Mouse (Mus musculus) CH12.LX (cell line): ENCODE data around the gene Tmem234. TPM values are rescaled to one million over a fixed set of nuclear protein-coding genes. Genes with fewer than 3 reads are reported as not detected.

Experiments
- DNase-seq: peaks from one replicate; pipeline ENCODE4 v3.0.0-alpha.2; 2013; ENCODE audit errors: extremely low read depth
- H3K27ac ChIP-seq: 2 replicates; pipeline ENCODE4 v1.5.1; 2012; ENCODE audit warnings: low read depth, mild to moderate bottlenecking, control low read depth, moderate library complexity; ENCODE audit not compliant: insufficient read depth
- H3K27me3 ChIP-seq: replicated peaks from 2 replicates; pipeline ENCODE3; 2012; ENCODE audit warnings: inconsistent platforms
- H3K36me3 ChIP-seq, 2 experiments: replicated peaks in 1 of 2; 2 replicates each; pipeline versions ENCODE3 to v1.6.1; 2012; ENCODE audit warnings: inconsistent platforms in 1 of 2, low read length in 1 of 2, mild to moderate bottlenecking in 1 of 2, mixed read lengths in 1 of 2, moderate library complexity in 1 of 2; ENCODE audit not compliant: control insufficient read depth in 1 of 2, insufficient read depth in 1 of 2
- H3K4me1 ChIP-seq, 2 experiments: 2 replicates each; pipeline ENCODE4 v1.6.1; 2012; ENCODE audit warnings: inconsistent platforms in 1 of 2, moderate library complexity in 1 of 2; ENCODE audit not compliant: insufficient read depth in 2 of 2, control insufficient read depth in 1 of 2
- H3K4me2 ChIP-seq: 2 replicates; pipeline ENCODE4 v1.6.1; 2012; ENCODE audit warnings: low read depth, mild to moderate bottlenecking, control low read depth; ENCODE audit not compliant: poor library complexity, insufficient read depth, severe bottlenecking
- H3K4me3 ChIP-seq, 3 experiments: fragments of 150-350 bp in 1 of 3; sonication (generic) in 1 of 3; replicated peaks in 1 of 3; 2 replicates each; pipeline versions ENCODE3 to v1.5.1; 2011 to 2012; ENCODE audit warnings: low read depth in 2 of 3, low read length in 2 of 3, mild to moderate bottlenecking in 2 of 3, moderate library complexity in 2 of 3, control low read depth in 1 of 3, improper control_type of control experiment in 1 of 3, inconsistent platforms in 1 of 3, mixed read lengths in 1 of 3; ENCODE audit not compliant: poor library complexity in 1 of 3
- H3K79me2 ChIP-seq: replicated peaks from 2 replicates; pipeline ENCODE4 v1.6.1; 2012; ENCODE audit warnings: mild to moderate bottlenecking, moderate library complexity; ENCODE audit not compliant: control insufficient read depth, poor library complexity, insufficient read depth, severe bottlenecking; ENCODE audit errors: extremely low read depth
- H3K9ac ChIP-seq: 2 replicates; pipeline ENCODE4 v1.6.1; 2012; ENCODE audit warnings: low read depth, mild to moderate bottlenecking, control low read depth, moderate library complexity; ENCODE audit not compliant: insufficient read depth
- H3K9me3 ChIP-seq: replicated peaks from 2 replicates; pipeline ENCODE3; 2012; ENCODE audit warnings: low read length, inconsistent platforms, mixed read lengths
- BHLHE40 ChIP-seq: IDR thresholded peaks from 2 replicates; pipeline ENCODE4 v1.6.1; 2011; ENCODE audit warnings: mild to moderate bottlenecking, low read depth, low read length, improper control_type of control experiment
- CHD1 ChIP-seq: IDR thresholded peaks from 2 replicates; pipeline ENCODE4 v1.6.1; 2012; ENCODE audit warnings: low read depth, low read length, improper control_type of control experiment, inconsistent platforms
- CHD2 ChIP-seq: IDR thresholded peaks from 2 replicates; pipeline ENCODE4 v1.6.1; 2011; ENCODE audit warnings: low read length, improper control_type of control experiment
- CTCF ChIP-seq, 2 experiments: IDR thresholded peaks in 1 of 2; conservative IDR thresholded peaks in 1 of 2; 2 replicates each; pipeline ENCODE4 v1.5.1; 2011 to 2012; ENCODE audit warnings: low read depth in 2 of 2, low read length in 2 of 2, improper control_type of control experiment in 1 of 2, inconsistent platforms in 1 of 2, mild to moderate bottlenecking in 1 of 2, moderate library complexity in 1 of 2
- E2F4 ChIP-seq: IDR thresholded peaks from 2 replicates; pipeline ENCODE4 v1.6.1; 2011; ENCODE audit warnings: low read depth, low read length, improper control_type of control experiment; ENCODE audit not compliant: insufficient replicate concordance
- ELF1 ChIP-seq: IDR thresholded peaks from 2 replicates; pipeline ENCODE4 v1.6.1; 2014; ENCODE audit warnings: low read depth, mild to moderate bottlenecking, inconsistent platforms, low read length, improper control_type of control experiment
- ETS1 ChIP-seq: conservative IDR thresholded peaks from 2 replicates; pipeline ENCODE4 v1.6.1; 2012; ENCODE audit warnings: low read depth, mild to moderate bottlenecking, inconsistent platforms, low read length, improper control_type of control experiment, moderate library complexity
- GABPA ChIP-seq: IDR thresholded peaks from 2 replicates; pipeline ENCODE4 v1.6.1; 2012; ENCODE audit warnings: low read depth, low read length, improper control_type of control experiment, inconsistent platforms; ENCODE audit not compliant: insufficient replicate concordance
- HCFC1 ChIP-seq: IDR thresholded peaks from 2 replicates; pipeline ENCODE4 v1.6.1; 2012; ENCODE audit warnings: low read depth, mild to moderate bottlenecking, inconsistent platforms, low read length, improper control_type of control experiment
- IRF4 ChIP-seq: IDR thresholded peaks from 2 replicates; pipeline ENCODE4 v1.6.1; 2014; ENCODE audit warnings: low read depth, mild to moderate bottlenecking, inconsistent platforms, low read length, improper control_type of control experiment
- JUND ChIP-seq: conservative IDR thresholded peaks from 2 replicates; pipeline ENCODE4 v1.6.1; 2011; ENCODE audit warnings: low read depth, low read length, improper control_type of control experiment
- MAZ ChIP-seq: IDR thresholded peaks from 2 replicates; pipeline ENCODE4 v1.6.1; 2012; ENCODE audit warnings: low read depth, mild to moderate bottlenecking, inconsistent platforms, low read length, improper control_type of control experiment, moderate library complexity
- MEF2A ChIP-seq: IDR thresholded peaks from 2 replicates; pipeline ENCODE4 v1.6.1; 2014; ENCODE audit warnings: low read depth, mild to moderate bottlenecking, inconsistent platforms, low read length, improper control_type of control experiment, borderline replicate concordance
- MXI1 ChIP-seq: IDR thresholded peaks from 2 replicates; pipeline ENCODE4 v1.6.1; 2011; ENCODE audit warnings: mild to moderate bottlenecking, low read depth, low read length, improper control_type of control experiment
- MYC ChIP-seq: IDR thresholded peaks from 2 replicates; pipeline ENCODE4 v1.6.1; 2011; ENCODE audit warnings: low read depth, mild to moderate bottlenecking, improper control_type of control experiment, low read length
- NRF1 ChIP-seq: IDR thresholded peaks from 2 replicates; pipeline ENCODE4 v1.6.1; 2014; ENCODE audit warnings: low read depth, mild to moderate bottlenecking, inconsistent platforms, low read length, improper control_type of control experiment, moderate library complexity
- PAX5 ChIP-seq: IDR thresholded peaks from 2 replicates; pipeline ENCODE4 v1.6.1; 2012; ENCODE audit warnings: low read length, inconsistent platforms, mixed read lengths
- POLR2A ChIP-seq: IDR thresholded peaks from 2 replicates; pipeline ENCODE4 v1.6.1; 2011; ENCODE audit warnings: low read depth, mild to moderate bottlenecking, improper control_type of control experiment, low read length
- POLR2AphosphoS2 ChIP-seq: IDR thresholded peaks from 2 replicates; pipeline ENCODE4 v1.6.1; 2011; ENCODE audit warnings: low read depth, low read length, improper control_type of control experiment
- RAD21 ChIP-seq: IDR thresholded peaks from 2 replicates; pipeline ENCODE4 v1.6.1; 2011; ENCODE audit warnings: low read depth, mild to moderate bottlenecking, low read length, improper control_type of control experiment, moderate library complexity
- SMC3 ChIP-seq: IDR thresholded peaks from 2 replicates; pipeline ENCODE4 v1.6.1; 2011; ENCODE audit warnings: low read depth, low read length, improper control_type of control experiment
- TBP ChIP-seq: conservative IDR thresholded peaks from 2 replicates; pipeline ENCODE4 v1.6.1; 2011; ENCODE audit warnings: low read depth, low read length, improper control_type of control experiment
- TCF12 ChIP-seq: IDR thresholded peaks from 2 replicates; pipeline ENCODE4 v1.6.1; 2014; ENCODE audit warnings: low read depth, mild to moderate bottlenecking, inconsistent platforms, low read length, improper control_type of control experiment
- UBTF ChIP-seq: IDR thresholded peaks from 2 replicates; pipeline ENCODE4 v1.6.1; 2012; ENCODE audit warnings: low read depth, mild to moderate bottlenecking, inconsistent platforms, low read length, improper control_type of control experiment, moderate library complexity
- USF1 ChIP-seq: IDR thresholded peaks from 2 replicates; pipeline ENCODE4 v1.6.1; 2014; ENCODE audit warnings: low read depth, mild to moderate bottlenecking, inconsistent platforms, low read length, improper control_type of control experiment
- USF2 ChIP-seq: conservative IDR thresholded peaks from 2 replicates; pipeline ENCODE4 v1.6.1; 2011; ENCODE audit warnings: low read depth, low read length, improper control_type of control experiment
- ZC3H11A ChIP-seq: IDR thresholded peaks from 2 replicates; pipeline ENCODE4 v1.6.1; 2012; ENCODE audit warnings: low read depth, mild to moderate bottlenecking, inconsistent platforms, low read length, improper control_type of control experiment
- ZKSCAN1 ChIP-seq: IDR thresholded peaks from 2 replicates; pipeline ENCODE4 v1.6.1; 2012; ENCODE audit warnings: low read depth, inconsistent platforms, low read length, improper control_type of control experiment, borderline replicate concordance
- ZMIZ1 ChIP-seq: IDR thresholded peaks from 2 replicates; pipeline ENCODE4 v1.6.1; 2012; ENCODE audit warnings: low read depth, mild to moderate bottlenecking, inconsistent platforms, low read length, improper control_type of control experiment
- ZNF384 ChIP-seq: IDR thresholded peaks from 2 replicates; pipeline ENCODE4 v1.6.1; 2012; ENCODE audit warnings: low read depth, low read length, improper control_type of control experiment, inconsistent platforms
- dilution Hi-C: fragments of 300-500 bp; cut with MboI; formaldehyde crosslinking; loops from 2 replicates; pipeline ENCODE4 v1.14.3; 2020; ENCODE audit warnings: low sequenced_read_pairs; ENCODE audit not compliant: extremely low pct_unique_long_range_greater_than_20kb, extremely low pct_ligation_motif_present
- in situ Hi-C: fragments of 300-500 bp; cut with MboI; formaldehyde crosslinking; loops from 3 replicates; pipeline ENCODE4 v1.14.3; 2019; ENCODE audit warnings: low sequenced_read_pairs, low pct_ligation_motif_present, low pct_unique_long_range_greater_than_20kb, mixed read lengths
- polyA plus RNA-seq: library from polyadenylated mRNA; unstranded; fragments of >175 nt; gene quantifications from 2 replicates; pipeline ENCODE4 v1.2.1, GENCODE M21; 2012; ENCODE audit warnings: low read depth; ENCODE audit not compliant: insufficient read length
- total RNA-seq, 2 experiments: library from RNA; depleted of rRNA; stranded (reverse); fragments of 300-350 nt in 1 of 2; fragments of >200 nt in 1 of 2; gene quantifications; 2 replicates each; pipeline ENCODE4 v1.2.3; 2012 to 2014

Tmem234 gene
- total and polyA plus RNA-seq, 3 experiments = 97.6 to 113 (median 111) TPM

DNA sequence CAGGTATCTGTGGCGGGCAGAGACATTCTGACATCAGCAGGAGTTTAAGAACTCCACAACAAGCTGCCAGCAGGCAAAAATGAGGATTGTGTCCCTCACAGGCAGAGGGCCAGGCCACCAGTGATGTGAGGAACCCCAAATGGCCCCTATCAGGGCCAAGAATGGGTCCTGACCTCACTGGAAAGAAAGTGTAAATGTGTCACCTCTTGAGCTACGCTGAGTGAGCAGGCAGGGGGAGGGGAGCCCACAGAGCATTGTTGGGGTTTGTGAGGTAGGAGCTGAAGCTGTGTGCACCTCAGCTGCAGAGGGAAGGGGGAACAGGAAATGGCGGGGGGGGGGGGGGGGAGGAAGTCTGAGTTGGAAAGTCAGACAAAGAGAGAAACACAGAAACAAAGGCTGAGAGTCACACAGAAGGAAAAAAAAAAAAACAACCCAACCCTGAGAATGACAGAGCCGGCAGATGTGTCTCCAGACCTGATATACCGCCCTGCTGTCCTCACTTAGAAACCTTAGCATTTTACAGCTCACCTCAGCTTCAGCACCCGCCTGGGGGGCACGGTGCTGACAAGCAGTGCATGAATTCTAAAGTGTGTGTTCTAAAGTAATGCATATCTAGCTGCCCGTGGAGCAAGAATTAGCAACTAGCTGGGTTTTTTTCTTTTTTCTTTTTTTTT lies 25.2 kb upstream of the Tmem234 start (continued):
- TF ChIP-seq CTCF (conservative IDR thresholded peaks at IDR 0.05 in 1 of 2, IDR thresholded peaks at IDR 0.05 in 1 of 2; ENCODE audit: low read depth in 2 of 2, low read length in 2 of 2) = no peak
- TF ChIP-seq HCFC1 = peak; percentile 51; the same call in 1 of the 2 replicates
- no peak for TF ChIP-seq ZKSCAN1
- peak; percentile 49; the same call in 1 of the 2 replicates for TF ChIP-seq ELF1
- peak; percentile 90 for TF ChIP-seq CHD2
- TF ChIP-seq ZMIZ1 = no peak
- 0 out of 2 replicates have a peak, but pooled peaks have one; percentile 70 for TF ChIP-seq MYC
- TF ChIP-seq BHLHE40 = peak; percentile 79
- TF ChIP-seq PAX5 = no peak
- TF ChIP-seq CHD1 = no peak
- TF ChIP-seq MAZ = peak; percentile 88
- TF ChIP-seq, all 38 proteins: peak for 17

DNA sequence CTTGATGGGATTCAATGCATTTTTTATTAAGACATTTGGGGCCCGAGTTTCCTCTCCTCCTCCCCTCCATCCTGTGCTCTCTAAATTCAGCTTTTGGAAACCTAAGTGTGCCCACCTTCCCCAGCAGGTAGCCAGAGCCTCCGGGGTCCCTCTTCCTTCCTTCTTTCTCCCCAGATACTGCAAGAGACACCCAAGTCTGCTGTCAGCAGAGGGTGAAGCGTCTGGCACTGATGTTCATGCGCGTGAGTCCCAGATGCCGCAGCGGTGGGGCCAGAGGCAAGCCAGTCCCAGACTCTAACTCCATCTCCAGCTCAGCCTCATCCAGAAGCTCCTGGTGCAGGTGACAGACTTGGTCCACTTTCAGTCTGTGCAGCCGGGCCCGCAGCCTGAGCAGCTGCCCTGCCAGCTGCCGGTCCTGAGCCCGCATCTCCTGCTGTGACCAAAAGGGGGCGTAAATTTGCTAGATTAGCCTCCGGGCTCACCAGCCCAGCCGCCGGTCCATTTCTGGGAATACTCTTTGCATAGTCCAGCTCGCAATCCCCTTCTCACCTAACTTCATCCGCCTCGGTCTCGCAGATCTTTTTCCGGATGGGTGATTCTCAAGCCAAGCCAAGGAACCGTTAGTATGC lies 23.5 kb upstream of the Tmem234 start:
- peak overlapping the region; percentile 77 for H3K4me2 ChIP-seq
- peak overlapping the region; percentile 29 for H3K27ac ChIP-seq
- H3K9ac ChIP-seq = peak overlapping the region; percentile 37
- no peaks in the 10 kb centered on the region for H3K36me3 ChIP-seq
- DNase-seq = peak; percentile 73
- H3K79me2 ChIP-seq = no peaks in the 10 kb centered on the region
- dilution Hi-C loops (no loop called here), in situ Hi-C loops (no loop called here)
- TF ChIP-seq SMC3 = peak; percentile 70
- no peak for TF ChIP-seq MXI1
- peak; percentile 94 for TF ChIP-seq TCF12
- TF ChIP-seq ELF1 = no peak
- no peak for TF ChIP-seq TBP
- TF ChIP-seq JUND = no peak
- no peak for TF ChIP-seq USF1
- no peak for TF ChIP-seq MYC
- peak; percentile 51 for TF ChIP-seq IRF4
- 0 out of 2 replicates have a peak, but pooled peaks have one; percentile 7 for TF ChIP-seq ZMIZ1
- no peak for TF ChIP-seq GABPA
- TF ChIP-seq ZNF384 = no peak
- TF ChIP-seq UBTF = no peak
- peak; percentile 32; the same call in 1 of the 2 replicates for TF ChIP-seq NRF1
- TF ChIP-seq USF2 = no peak
- TF ChIP-seq MEF2A = peak; percentile 61; the same call in 1 of the 2 replicates
- TF ChIP-seq CTCF (conservative IDR thresholded peaks at IDR 0.05 in 1 of 2, IDR thresholded peaks at IDR 0.05 in 1 of 2; ENCODE audit: low read depth in 2 of 2, low read length in 2 of 2) = peak; percentile 33 to 82; a peak in 3 of 4 replicates
- TF ChIP-seq POLR2AphosphoS2 = no peak
- 0 out of 2 replicates have a peak, but pooled peaks have one; percentile 1 for TF ChIP-seq ZC3H11A
- no peak for TF ChIP-seq PAX5
- peak; percentile 37; the same call in 1 of the 2 replicates for TF ChIP-seq ETS1
- TF ChIP-seq BHLHE40 = no peak; the same call in 1 of the 2 replicates
- TF ChIP-seq POLR2A = no peak
- no peak for TF ChIP-seq E2F4
- TF ChIP-seq RAD21 = peak; percentile 60
- no peaks in the 10 kb centered on the region for H3K27me3 ChIP-seq
- peak overlapping the region; percentile 40 to 46 (median 44) for H3K4me3 ChIP-seq
- no peaks in the 10 kb centered on the region for H3K9me3 ChIP-seq
- H3K4me1 ChIP-seq = peaks cover 32 to 82% of the 10 kb centered on the region in 2 experiments
